Mouse (Mus musculus): ENCODE results near the gene Drc1.

DNA sequence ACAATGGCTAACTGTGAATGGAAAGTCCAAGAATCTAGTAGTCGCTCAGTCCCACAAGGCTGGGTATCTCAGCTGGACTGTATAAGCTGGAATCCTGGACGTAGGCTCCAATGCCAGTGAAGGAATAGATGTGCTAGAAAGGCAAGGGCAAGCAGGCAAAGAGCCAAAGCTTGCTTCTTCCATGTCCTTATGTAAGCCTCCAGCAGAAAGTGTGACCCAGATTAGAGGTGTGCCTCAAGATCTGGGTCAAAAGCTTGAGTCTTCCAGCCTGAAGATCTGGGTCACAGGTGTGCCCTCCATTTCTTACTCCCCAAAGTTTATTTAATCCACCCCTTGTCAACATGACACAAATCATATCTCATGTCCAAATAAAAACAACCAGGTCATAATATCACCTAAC is 4.8 kb upstream of the Drc1 start:
- no peak for TF ChIP-seq CTCF (IDR thresholded peaks at IDR 0.05; ENCODE audit: control insufficient read depth, insufficient read depth, insufficient read length)
- TF ChIP-seq MAX (IDR thresholded peaks at IDR 0.05), result no peak
- TF ChIP-seq USF1 (IDR thresholded peaks at IDR 0.05; ENCODE audit: low read depth), result no peak
- TF ChIP-seq MYOG (IDR thresholded peaks at IDR 0.05; ENCODE audit: control insufficient read depth, extremely low read depth, insufficient read length), result no peak
- no peak for TF ChIP-seq CEBPB (IDR thresholded peaks at IDR 0.05; ENCODE audit: low read depth)
